Mouse (Mus musculus) neural tube, embryonic 10.5 days (tissue): ENCODE data around the gene Myo1h.

Experiments used
- DNase-seq: peaks from one replicate; pipeline ENCODE4 v3.0.0-alpha.2; 2017; ENCODE audit warnings: low spot score; ENCODE audit errors: extremely low spot score

Gene Myo1h

GRCm38 (mm10) chr5:114358833-114359232 lies 69.9 kb downstream of the Myo1h start:
- DNase-seq: no peak

GRCm38 (mm10) chr5:114359586-114359985 lies 70.6 kb downstream of the Myo1h start:
- no peak for DNase-seq

- DNase-seq: no peak
These were observed 72.0 kb downstream of the Myo1h start for GRCm38 (mm10) chr5:114360968-114361367.

GRCm38 (mm10) chr5:114365043-114365752 lies 76.2 kb downstream of the Myo1h start:
- no peak for DNase-seq

- DNase-seq: no peak
These were observed 79.2 kb downstream of the Myo1h start for GRCm38 (mm10) chr5:114368121-114368520.

GRCm38 (mm10) chr5:114368803-114369496 lies 80.0 kb downstream of the Myo1h start:
- DNase-seq: no peak

- no peak for DNase-seq
These were observed 81.0 kb downstream of the Myo1h start for GRCm38 (mm10) chr5:114369921-114370320.

- DNase-seq: no peak
These were observed 81.4 kb downstream of the Myo1h start for GRCm38 (mm10) chr5:114370371-114370776.

GRCm38 (mm10) chr5:114371331-114371730 lies 82.4 kb downstream of the Myo1h start:
- DNase-seq: no peak

- DNase-seq: no peak
These were observed 82.9 kb downstream of the Myo1h start for GRCm38 (mm10) chr5:114371731-114372473.

GRCm38 (mm10) chr5:114372565-114372964 lies 83.6 kb downstream of the Myo1h start:
- DNase-seq: no peak

GRCm38 (mm10) chr5:114373174-114373573 lies 84.2 kb downstream of the Myo1h start:
- DNase-seq: no peak

- DNase-seq: no peak
These were observed 84.6 kb downstream of the Myo1h start for GRCm38 (mm10) chr5:114373581-114373980.

GRCm38 (mm10) chr5:114374409-114375213 lies 85.6 kb downstream of the Myo1h start:
- no peak for DNase-seq

GRCm38 (mm10) chr5:114378177-114378920 lies 89.4 kb downstream of the Myo1h start:
- DNase-seq: no peak

GRCm38 (mm10) chr5:114378936-114379335 lies 90.0 kb downstream of the Myo1h start:
- no peak for DNase-seq

GRCm38 (mm10) chr5:114379763-114380162 lies 90.8 kb downstream of the Myo1h start:
- DNase-seq: peak; percentile 37

- DNase-seq: peak; percentile 92
These were observed 91.4 kb downstream of the Myo1h start, which contains the start of the genes Kctd10 and Ube3b for GRCm38 (mm10) chr5:114380209-114381012. Kctd10 (minus strand) TSS chr5:114380508. Ube3b (plus strand) TSS chr5:114380607.

- DNase-seq: no peak
These were observed 92.0 kb downstream of the Myo1h start for GRCm38 (mm10) chr5:114381013-114381351.
